Mouse (Mus musculus): ENCODE measurements around the gene Eme2. TPM values are rescaled to one million over a fixed set of nuclear protein-coding genes. Genes with fewer than 3 reads are reported as not detected.

Gene Eme2
- polyA plus RNA-seq, 1 experiment from 2014 or later: 16.0 TPM

DNA sequence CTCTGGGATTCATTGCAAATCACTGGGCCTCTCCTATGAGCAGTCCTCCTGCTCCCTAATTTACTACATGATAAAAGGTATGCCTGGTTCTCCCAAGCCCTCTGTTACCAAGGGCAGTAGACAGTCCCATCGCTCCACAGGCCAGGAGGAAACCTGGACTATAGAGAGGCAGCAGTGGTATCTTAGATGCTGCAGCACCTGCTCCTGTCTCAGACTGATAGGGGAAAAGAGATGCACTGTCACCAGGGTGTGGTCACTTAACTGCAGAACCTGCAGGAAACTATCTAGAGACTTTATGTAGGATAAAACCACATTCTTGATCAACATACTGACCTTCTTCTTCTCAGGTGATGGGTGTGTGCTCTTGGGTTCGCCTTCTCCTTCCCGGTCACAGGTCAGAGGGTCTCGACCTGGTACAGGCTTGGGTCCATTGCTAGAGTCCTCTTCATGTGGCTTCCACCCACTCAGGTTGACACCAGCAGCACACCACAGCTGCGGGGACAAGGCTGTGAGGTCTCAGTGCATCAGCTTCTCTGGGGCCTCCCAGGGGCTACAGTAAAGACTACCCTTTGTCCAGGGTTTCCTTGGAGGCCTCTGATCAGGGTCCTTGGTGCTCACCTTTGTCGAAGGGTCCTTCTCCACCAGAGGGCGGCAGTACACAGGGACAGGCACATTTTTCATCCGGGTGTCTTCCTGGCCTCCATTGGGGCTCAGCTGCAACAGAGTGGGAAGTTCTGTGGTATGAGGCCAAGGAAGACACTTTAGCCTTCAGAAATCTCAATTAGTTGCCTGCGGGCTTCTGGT lies 8.0 kb upstream of the Eme2 start:
- 71% methylated on average over 9 of the region's 9 CpGs for WGBS
- Histone ChIP-seq H3K27me3 (ENCODE audit: control insufficient read depth, insufficient read depth, low read length) (no peaks in the 10 kb centered on the region), H3K4me1 (ENCODE audit: control insufficient read depth in 2 of 2, insufficient read depth in 2 of 2, low read length in 2 of 2) (peaks cover 0 to 9% of the 10 kb centered on the region in 2 experiments; a peak in 1 of 4 replicates), H3K27ac (replicated peaks in 1 of 2; ENCODE audit: control insufficient read depth in 1 of 2, insufficient read depth in 1 of 2, low read depth in 2 of 2, low read length in 2 of 2) (no peak overlapping the region), H3K36me3 (ENCODE audit: control insufficient read depth, insufficient read depth, low read length) (peaks cover 100% of the 10 kb centered on the region), H3K9ac (ENCODE audit: low read length) (no peak overlapping the region), H3K4me3 (ENCODE audit: control insufficient read depth in 1 of 2, insufficient read depth in 1 of 2, low read depth in 1 of 2, low read length in 2 of 2) (no peak overlapping the region), H3K9me3 (ENCODE audit: control insufficient read depth, low read length) (no peaks in the 10 kb centered on the region), H3K4me2 (ENCODE audit: low read length) (no peak overlapping the region)
- no peak for ATAC-seq (ENCODE audit: insufficient number of reproducible peaks, insufficient read depth, low FRiP score, low read depth)

DNA sequence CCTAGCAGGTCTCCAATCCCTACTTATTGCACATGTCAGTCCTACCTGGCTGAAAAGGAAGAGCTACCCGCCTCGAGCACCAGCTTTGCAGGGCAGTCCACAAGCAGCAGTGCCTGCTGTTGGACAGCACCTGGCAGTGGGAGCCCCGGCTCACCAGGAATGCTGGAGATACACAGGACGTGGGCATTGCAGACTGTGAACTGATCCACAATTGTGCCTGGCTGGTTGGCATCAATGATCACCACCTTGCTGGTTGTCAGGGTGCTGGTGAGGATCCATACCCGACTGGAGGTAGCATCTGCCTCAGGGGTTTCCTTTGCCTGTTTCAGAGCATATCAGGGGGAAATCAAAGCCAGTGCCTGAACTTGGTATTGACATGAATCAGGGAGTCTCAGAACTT lies 7.2 kb upstream of the Eme2 start:
- no peak overlapping the region for H3K27ac ChIP-seq (replicated peaks in 1 of 2; ENCODE audit: control insufficient read depth in 1 of 2, insufficient read depth in 1 of 2, low read depth in 2 of 2, low read length in 2 of 2)
- ATAC-seq (ENCODE audit: insufficient number of reproducible peaks, insufficient read depth, low FRiP score, low read depth): no peak
- no peak overlapping the region for H3K9ac ChIP-seq (ENCODE audit: low read length)
- no peaks in the 10 kb centered on the region for H3K9me3 ChIP-seq (ENCODE audit: control insufficient read depth, low read length)
- H3K4me3 ChIP-seq (ENCODE audit: control insufficient read depth in 1 of 2, insufficient read depth in 1 of 2, low read depth in 1 of 2, low read length in 2 of 2): no peak overlapping the region
- H3K4me1 ChIP-seq (ENCODE audit: control insufficient read depth in 2 of 2, insufficient read depth in 2 of 2, low read length in 2 of 2): peaks cover under 1 to 17% of the 10 kb centered on the region in 2 experiments
- no peaks in the 10 kb centered on the region for H3K27me3 ChIP-seq (ENCODE audit: control insufficient read depth, insufficient read depth, low read length)
- H3K4me2 ChIP-seq (ENCODE audit: low read length): no peak overlapping the region
- WGBS: 85% methylated on average over 5 of the region's 5 CpGs
- peaks cover 100% of the 10 kb centered on the region for H3K36me3 ChIP-seq (ENCODE audit: control insufficient read depth, insufficient read depth, low read length)

DNA sequence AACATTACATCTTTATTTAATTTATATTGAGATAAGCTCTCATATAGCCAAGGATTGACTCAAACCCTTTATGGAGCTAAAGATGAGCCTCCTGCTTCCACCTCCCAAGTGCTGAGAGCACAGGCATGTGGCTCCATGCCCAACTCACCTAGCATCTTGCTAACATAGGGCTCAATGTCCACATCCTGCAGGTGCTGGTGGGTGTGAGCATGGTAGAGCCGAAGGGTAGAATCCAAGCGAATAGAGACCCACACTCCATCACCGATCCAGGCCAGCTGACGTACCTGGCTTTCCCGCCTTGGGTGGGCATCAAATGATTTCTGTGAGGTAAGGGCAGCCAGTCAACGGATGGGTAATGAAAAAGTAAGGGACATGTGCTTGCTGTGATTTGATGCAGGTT lies 5.1 kb upstream of the Eme2 start:
- ATAC-seq (ENCODE audit: insufficient number of reproducible peaks, insufficient read depth, low FRiP score, low read depth): no peak
- 96% methylated on average over 6 of the region's 6 CpGs for WGBS

GRCm38 (mm10) chr17:24899153-24899552 lies 4.3 kb upstream of the Eme2 start:
- WGBS: 59% methylated on average over 5 of the region's 5 CpGs
- Histone ChIP-seq H3K27ac (replicated peaks in 1 of 2; ENCODE audit: control insufficient read depth in 1 of 2, insufficient read depth in 1 of 2, low read depth in 2 of 2, low read length in 2 of 2) (peak overlapping the region in 1 of 2 experiments; percentile 28; a peak in 1 of 4 replicates), H3K4me1 (ENCODE audit: control insufficient read depth in 2 of 2, insufficient read depth in 2 of 2, low read length in 2 of 2) (peaks cover 10 to 31% of the 10 kb centered on the region in 2 experiments), H3K4me3 (ENCODE audit: control insufficient read depth in 1 of 2, insufficient read depth in 1 of 2, low read depth in 1 of 2, low read length in 2 of 2) (no peak overlapping the region), H3K36me3 (ENCODE audit: control insufficient read depth, insufficient read depth, low read length) (peaks cover 73% of the 10 kb centered on the region), H3K9me3 (ENCODE audit: control insufficient read depth, low read length) (no peaks in the 10 kb centered on the region), H3K9ac (ENCODE audit: low read length) (no peak overlapping the region), H3K27me3 (ENCODE audit: control insufficient read depth, insufficient read depth, low read length) (no peaks in the 10 kb centered on the region), H3K4me2 (ENCODE audit: low read length) (no peak overlapping the region)
- 0 out of 2 replicates have a peak, but pooled peaks have one; percentile 11 for ATAC-seq (ENCODE audit: insufficient number of reproducible peaks, insufficient read depth, low FRiP score, low read depth)

More for the DNA sequence above, 5.1 kb upstream of the Eme2 start:
- Histone ChIP-seq H3K27ac (replicated peaks in 1 of 2; ENCODE audit: control insufficient read depth in 1 of 2, insufficient read depth in 1 of 2, low read depth in 2 of 2, low read length in 2 of 2) (no peak overlapping the region), H3K4me1 (ENCODE audit: control insufficient read depth in 2 of 2, insufficient read depth in 2 of 2, low read length in 2 of 2) (peaks cover 7 to 28% of the 10 kb centered on the region in 2 experiments), H3K9ac (ENCODE audit: low read length) (no peak overlapping the region), H3K36me3 (ENCODE audit: control insufficient read depth, insufficient read depth, low read length) (peaks cover 81% of the 10 kb centered on the region), H3K4me2 (ENCODE audit: low read length) (no peak overlapping the region), H3K9me3 (ENCODE audit: control insufficient read depth, low read length) (no peaks in the 10 kb centered on the region), H3K27me3 (ENCODE audit: control insufficient read depth, insufficient read depth, low read length) (no peaks in the 10 kb centered on the region), H3K4me3 (ENCODE audit: control insufficient read depth in 1 of 2, insufficient read depth in 1 of 2, low read depth in 1 of 2, low read length in 2 of 2) (no peak overlapping the region)

DNA sequence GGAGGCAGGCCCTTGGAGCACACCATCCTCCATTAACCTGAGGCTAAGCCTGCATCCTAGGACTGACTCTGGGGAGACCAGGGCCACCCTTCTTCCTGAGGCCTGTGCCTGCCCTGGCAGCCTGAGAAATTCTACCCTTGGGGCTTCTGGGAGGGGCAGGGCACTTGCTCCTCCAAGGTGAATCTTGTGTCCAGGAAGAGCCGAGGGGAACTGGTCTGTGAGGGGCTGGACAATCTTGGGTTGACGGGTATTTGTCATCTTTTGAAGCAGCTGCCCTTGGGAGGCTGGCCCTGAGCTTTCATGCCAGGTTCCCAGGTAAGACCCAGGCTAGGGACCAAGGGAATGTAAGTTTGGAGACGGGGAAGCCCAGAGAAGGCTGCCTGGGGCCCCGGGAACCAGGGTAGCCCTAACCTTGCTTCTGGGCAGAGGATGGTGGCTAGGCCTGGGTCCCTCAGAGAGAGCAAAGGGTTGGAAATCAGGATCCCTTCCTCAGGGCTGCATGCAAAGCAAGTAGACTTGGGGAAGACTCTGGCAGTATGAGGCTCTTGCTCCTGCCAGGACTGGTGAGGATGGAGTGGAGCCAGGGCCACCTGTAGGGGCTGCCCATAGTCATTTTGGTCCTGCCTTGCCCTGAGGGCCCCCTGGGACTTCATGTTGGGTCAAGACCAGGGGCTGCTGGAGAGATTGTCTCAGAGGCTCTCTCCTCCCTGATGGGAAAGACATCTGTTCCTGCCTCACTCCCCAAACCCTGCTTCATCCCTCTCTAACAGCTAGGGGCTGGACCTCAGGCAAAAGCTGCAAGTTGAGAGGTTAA lies 3.4 kb upstream of the Eme2 start:
- H3K9ac ChIP-seq (ENCODE audit: low read length): no peak overlapping the region; the same call in 1 of the 2 replicates
- 79% methylated on average over 4 of the region's 4 CpGs for WGBS
- peaks cover 13 to 36% of the 10 kb centered on the region in 2 experiments for H3K4me1 ChIP-seq (ENCODE audit: control insufficient read depth in 2 of 2, insufficient read depth in 2 of 2, low read length in 2 of 2)
- ATAC-seq (ENCODE audit: insufficient number of reproducible peaks, insufficient read depth, low FRiP score, low read depth): no peak
- H3K4me2 ChIP-seq (ENCODE audit: low read length): no peak overlapping the region
- H3K4me3 ChIP-seq (ENCODE audit: control insufficient read depth in 1 of 2, insufficient read depth in 1 of 2, low read depth in 1 of 2, low read length in 2 of 2): no peak overlapping the region
- peak overlapping the region in 1 of 2 experiments; percentile 28; a peak in 1 of 4 replicates for H3K27ac ChIP-seq (replicated peaks in 1 of 2; ENCODE audit: control insufficient read depth in 1 of 2, insufficient read depth in 1 of 2, low read depth in 2 of 2, low read length in 2 of 2)
- no peaks in the 10 kb centered on the region for H3K9me3 ChIP-seq (ENCODE audit: control insufficient read depth, low read length)
- H3K36me3 ChIP-seq (ENCODE audit: control insufficient read depth, insufficient read depth, low read length): peaks cover 70% of the 10 kb centered on the region
- H3K27me3 ChIP-seq (ENCODE audit: control insufficient read depth, insufficient read depth, low read length): no peaks in the 10 kb centered on the region

- Histone ChIP-seq H3K27ac (replicated peaks in 1 of 2; ENCODE audit: control insufficient read depth in 1 of 2, insufficient read depth in 1 of 2, low read depth in 2 of 2, low read length in 2 of 2) (no peak overlapping the region), H3K27me3 (ENCODE audit: control insufficient read depth, insufficient read depth, low read length) (no peaks in the 10 kb centered on the region), H3K36me3 (ENCODE audit: control insufficient read depth, insufficient read depth, low read length) (peaks cover 70% of the 10 kb centered on the region), H3K9ac (ENCODE audit: low read length) (no peak overlapping the region; the same call in 1 of the 2 replicates), H3K9me3 (ENCODE audit: control insufficient read depth, low read length) (no peaks in the 10 kb centered on the region), H3K4me1 (ENCODE audit: control insufficient read depth in 2 of 2, insufficient read depth in 2 of 2, low read length in 2 of 2) (peaks cover 13 to 36% of the 10 kb centered on the region in 2 experiments), H3K4me3 (ENCODE audit: control insufficient read depth in 1 of 2, insufficient read depth in 1 of 2, low read depth in 1 of 2, low read length in 2 of 2) (no peak overlapping the region; a peak in 1 of 4 replicates), H3K4me2 (ENCODE audit: low read length) (peak overlapping the region; percentile 72; the same call in 1 of the 2 replicates)
- no peak for ATAC-seq (ENCODE audit: insufficient number of reproducible peaks, insufficient read depth, low FRiP score, low read depth)
- 75% methylated on average over 4 of the region's 4 CpGs for WGBS
Measured at GRCm38 (mm10) chr17:24897600-24897999, 2.7 kb upstream of the Eme2 start.

DNA sequence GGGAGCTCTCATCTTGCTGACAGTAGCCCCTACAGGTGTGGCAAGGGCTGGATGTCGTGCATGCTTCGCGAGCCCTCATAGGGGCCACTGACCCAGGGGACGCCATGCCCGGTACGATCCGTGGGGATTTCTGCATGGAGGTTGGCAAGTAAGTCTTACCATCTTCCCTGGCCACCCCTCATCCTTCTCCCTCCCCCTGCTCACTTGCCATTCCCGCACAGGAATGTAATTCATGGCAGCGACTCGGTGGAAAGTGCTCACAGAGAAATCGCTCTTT lies 2.0 kb upstream of the Eme2 start:
- no peaks in the 10 kb centered on the region for H3K27me3 ChIP-seq (ENCODE audit: control insufficient read depth, insufficient read depth, low read length)
- WGBS: 50% methylated on average over 11 of the region's 11 CpGs
- 0 out of 4 replicates have a peak overlapping the region, but pooled peaks of 1 of the 2 experiments have one; percentile 84 for H3K27ac ChIP-seq (replicated peaks in 1 of 2; ENCODE audit: control insufficient read depth in 1 of 2, insufficient read depth in 1 of 2, low read depth in 2 of 2, low read length in 2 of 2)
- H3K4me1 ChIP-seq (ENCODE audit: control insufficient read depth in 2 of 2, insufficient read depth in 2 of 2, low read length in 2 of 2): peaks cover 13 to 36% of the 10 kb centered on the region in 2 experiments
- peaks cover 70% of the 10 kb centered on the region for H3K36me3 ChIP-seq (ENCODE audit: control insufficient read depth, insufficient read depth, low read length)
- peak overlapping the region; percentile 91 for H3K9ac ChIP-seq (ENCODE audit: low read length)
- ATAC-seq (ENCODE audit: insufficient number of reproducible peaks, insufficient read depth, low FRiP score, low read depth): no peak
- H3K4me2 ChIP-seq (ENCODE audit: low read length): peak overlapping the region; percentile 72
- peak overlapping the region; percentile 69 to 81 for H3K4me3 ChIP-seq (ENCODE audit: control insufficient read depth in 1 of 2, insufficient read depth in 1 of 2, low read depth in 1 of 2, low read length in 2 of 2)
- no peaks in the 10 kb centered on the region for H3K9me3 ChIP-seq (ENCODE audit: control insufficient read depth, low read length)

Measured in heart, embryonic 14.5 days (tissue).